Mouse (Mus musculus) megakaryocyte, embryonic 14.5 days (primary cell): ENCODE measurements around the gene Vmn1r26. TPM values are rescaled to one million over a fixed set of nuclear protein-coding genes. Genes with fewer than 3 reads are reported as not detected.
"Not testable (repeated sequence)": the region's sequence is repeated elsewhere in the genome, so short reads cannot be mapped to it uniquely, and the experiment has no call there.

Source experiments
- H3K27me3 ChIP-seq: replicated peaks from 2 replicates; pipeline ENCODE3; 2012; ENCODE audit warnings: inconsistent platforms
- H3K36me3 ChIP-seq: replicated peaks from 2 replicates; pipeline ENCODE3; 2012; ENCODE audit warnings: low read length, inconsistent platforms, mixed read lengths
- H3K4me1 ChIP-seq: 2 replicates; pipeline ENCODE4 v1.6.1; 2012; ENCODE audit warnings: inconsistent platforms
- H3K4me3 ChIP-seq: replicated peaks from 2 replicates; pipeline ENCODE3; 2012; ENCODE audit warnings: moderate library complexity, mild to moderate bottlenecking, inconsistent platforms
- H3K9me3 ChIP-seq: 2 replicates; pipeline ENCODE4 v1.6.1; 2012; ENCODE audit warnings: inconsistent platforms
- FLI1 ChIP-seq: IDR thresholded peaks from 2 replicates; pipeline ENCODE4 v1.6.1; 2012; ENCODE audit warnings: low read length, inconsistent platforms, mixed read lengths
- GATA1 ChIP-seq: IDR thresholded peaks from 3 replicates; pipeline ENCODE4 v1.6.1; 2012; ENCODE audit warnings: mixed read lengths, low read length, inconsistent platforms, borderline replicate concordance
- polyA plus RNA-seq: library from polyadenylated mRNA; stranded (reverse); fragments of >175 nt; gene quantifications from 2 replicates; pipeline ENCODE4 v1.2.3, GENCODE M21; 2012; ENCODE audit warnings: low replicate concordance; ENCODE audit not compliant: insufficient read depth

Gene Vmn1r26
- not detected in 2 replicates for polyA plus RNA-seq

DNA sequence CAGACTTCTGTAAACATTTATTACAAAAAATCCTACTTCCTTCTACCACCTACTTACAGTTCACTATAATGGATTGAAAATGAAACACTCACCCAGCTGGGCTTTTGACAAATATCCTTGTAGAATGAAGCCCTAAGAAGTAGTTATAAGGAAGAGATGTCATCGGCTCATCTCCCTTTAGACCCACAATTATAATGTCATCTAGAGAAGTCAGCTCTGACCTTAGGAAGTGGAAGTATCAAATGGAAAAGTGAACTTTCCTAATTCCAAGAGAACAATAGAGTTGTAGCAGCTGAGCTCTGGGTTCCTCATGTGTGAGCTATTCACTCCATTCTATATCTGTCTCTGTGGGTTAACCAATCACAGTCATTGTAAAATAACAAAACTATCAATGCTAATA, at the start of gene Vmn1r26:
Vmn1r26 (minus strand) TSS at position 101 of the 400 bp plus-strand sequence.
- TF ChIP-seq GATA1 (no peak), FLI1 (no peak)
- H3K36me3 ChIP-seq: no peaks in the 10 kb centered on the region
- no peak within 1 kb of the TSS for H3K4me3 ChIP-seq
- no peaks in the 10 kb centered on the region for H3K27me3 ChIP-seq
- H3K4me1 ChIP-seq: no peaks in the 10 kb centered on the region
- no peaks in the 10 kb centered on the region for H3K9me3 ChIP-seq

DNA sequence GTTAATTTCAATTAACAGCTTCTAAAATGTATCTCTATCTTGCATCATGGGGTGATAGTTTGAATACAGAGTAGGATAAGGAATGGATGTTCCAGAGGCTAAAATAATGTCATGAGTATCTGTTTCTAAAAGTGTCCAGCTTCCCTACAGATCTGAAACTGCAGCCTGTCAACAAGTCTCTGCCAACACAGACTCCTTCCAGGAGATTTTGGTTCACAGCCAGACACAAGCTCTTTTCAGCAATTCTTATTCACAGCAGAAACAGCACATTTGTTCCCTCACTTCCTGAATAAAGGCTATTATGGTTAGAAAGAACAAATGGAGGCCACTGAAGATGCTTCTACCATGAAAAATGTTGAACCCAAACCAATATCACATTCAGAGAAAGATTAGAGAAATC, 29.1 kb upstream of the Vmn1r26 start:
- no peak for TF ChIP-seq FLI1
- no peaks in the 10 kb centered on the region for H3K9me3 ChIP-seq
- H3K27me3 ChIP-seq: no peaks in the 10 kb centered on the region
- no peaks in the 10 kb centered on the region for H3K4me1 ChIP-seq
- H3K36me3 ChIP-seq: no peaks in the 10 kb centered on the region
- no peak overlapping the region for H3K4me3 ChIP-seq

DNA sequence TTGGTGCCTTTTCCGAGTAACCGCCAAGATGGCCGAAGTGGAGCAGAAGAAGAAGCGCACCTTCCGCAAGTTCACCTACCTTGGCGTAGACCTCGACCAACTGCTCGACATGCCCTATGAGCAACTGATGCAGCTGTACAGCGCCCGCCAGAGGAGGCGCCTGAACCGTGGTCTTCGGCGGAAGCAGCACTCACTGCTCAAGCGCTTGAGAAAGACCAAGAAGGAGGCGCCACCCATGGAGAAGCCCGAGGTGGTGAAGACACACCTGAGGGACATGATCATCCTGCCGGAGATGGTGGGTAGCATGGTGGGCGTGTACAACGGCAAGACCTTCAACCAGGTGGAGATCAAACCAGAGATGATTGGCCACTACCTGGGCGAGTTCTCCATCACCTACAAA, 2.5 kb upstream of the Vmn1r26 start:
- not testable (repeated sequence) for H3K9me3 ChIP-seq, H3K4me1 ChIP-seq, H3K4me3 ChIP-seq, H3K36me3 ChIP-seq, H3K27me3 ChIP-seq

DNA sequence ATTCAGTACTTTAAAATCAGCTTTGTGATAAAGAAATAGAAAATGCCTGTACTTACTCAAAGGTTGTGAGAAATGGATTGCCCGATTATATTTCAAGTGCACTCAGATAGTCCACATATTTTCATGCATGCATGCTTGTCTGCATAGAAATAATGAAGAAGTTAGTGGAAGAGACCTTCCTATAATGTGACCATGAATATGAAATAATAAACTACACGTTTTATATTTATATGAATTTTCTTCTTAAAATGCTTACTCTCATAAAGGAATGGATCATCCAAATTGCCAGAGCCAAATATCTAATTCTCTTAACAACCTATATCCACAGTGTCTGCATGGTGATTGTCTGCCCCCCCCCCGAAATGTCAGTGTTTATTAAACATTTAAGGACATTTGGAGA, 34.2 kb downstream of the Vmn1r26 start, which contains the start of gene Vmn1r25:
Vmn1r25 (minus strand) TSS at position 101 of the 400 bp plus-strand sequence.
- Histone ChIP-seq H3K9me3 (no peaks in the 10 kb centered on the region), H3K27me3 (no peaks in the 10 kb centered on the region), H3K4me3 (no peak within 1 kb of the TSS), H3K36me3 (no peaks in the 10 kb centered on the region), H3K4me1 (no peaks in the 10 kb centered on the region)
- no peak for TF ChIP-seq GATA1
- TF ChIP-seq FLI1: no peak

DNA sequence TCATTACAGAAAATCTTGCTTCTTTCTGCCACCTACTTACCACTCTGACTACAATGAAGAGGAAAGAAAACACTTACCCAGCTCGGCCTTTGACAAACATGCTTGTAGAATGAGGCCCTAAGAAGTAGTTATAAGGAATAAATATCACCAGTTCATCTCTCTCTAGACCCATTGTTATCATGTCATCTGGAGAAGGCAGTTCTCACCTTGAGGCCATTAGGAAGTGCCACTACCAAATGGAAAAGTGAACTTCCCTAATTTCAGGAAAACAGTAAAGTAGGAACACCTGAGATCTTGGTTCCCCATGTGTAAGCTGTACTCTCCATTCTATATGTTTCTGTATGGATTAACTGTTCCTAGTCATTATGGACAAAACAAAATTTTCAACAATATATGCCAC, 53.6 kb downstream of the Vmn1r26 start, which contains the start of gene Vmn1r24:
Vmn1r24 (minus strand) TSS at position 101 of the 400 bp plus-strand sequence.
- H3K4me1 ChIP-seq, H3K36me3 ChIP-seq, H3K4me3 ChIP-seq, H3K27me3 ChIP-seq, H3K9me3 ChIP-seq: not testable (repeated sequence)

Other genes with a start within 250 kb of the Vmn1r26 start
- 6.6 and 7.6 TPM in 2 replicates for gene Vopp1, start 190.0 kb downstream of the Vmn1r26 start, polyA plus RNA-seq
- gene Vmn1r21, start 164.8 kb downstream of the Vmn1r26 start, polyA plus RNA-seq: not detected in 2 replicates
- gene Vmn1r22, start 107.1 kb downstream of the Vmn1r26 start, polyA plus RNA-seq: not detected in 2 replicates
- not detected in 2 replicates for gene Vmn1r23, start 88.3 kb downstream of the Vmn1r26 start, polyA plus RNA-seq
- 0.06 TPM in 1 of 2 replicates, not detected in the other for gene Vmn1r24, start 53.7 kb downstream of the Vmn1r26 start, polyA plus RNA-seq
- not detected in 2 replicates for gene Vmn1r25, start 34.3 kb downstream of the Vmn1r26 start, polyA plus RNA-seq
- not detected in 2 replicates for gene Vmn1r27, start 203.7 kb upstream of the Vmn1r26 start, polyA plus RNA-seq
- 0.19 TPM in 1 of 2 replicates, not detected in the other for gene Vmn1r28, start 246.9 kb upstream of the Vmn1r26 start, polyA plus RNA-seq